Mouse (Mus musculus) MEL (cell line): ENCODE results near the gene Ugt1a2. TPM values are rescaled to one million over a fixed set of nuclear protein-coding genes. Genes with fewer than 3 reads are reported as not detected.

Experiments
- DNase-seq: peaks from one replicate; pipeline ENCODE4 v3.0.0; 2011; ENCODE audit warnings: low read depth, low spot score
- H3K27ac ChIP-seq: 2 replicates; pipeline ENCODE4 v1.5.1; 2012; ENCODE audit warnings: low read depth, mild to moderate bottlenecking, control low read depth, low read length, moderate library complexity; ENCODE audit not compliant: control insufficient read depth
- H3K27me3 ChIP-seq, 2 experiments: fragments of 150-350 bp in 1 of 2; sonication (generic) in 1 of 2; 2 replicates each; pipeline ENCODE4 v1.6.1; 2012; ENCODE audit warnings: low read length in 2 of 2, mild to moderate bottlenecking in 2 of 2, improper control_type of control experiment in 1 of 2, moderate library complexity in 1 of 2; ENCODE audit not compliant: insufficient read depth in 2 of 2, control insufficient read depth in 1 of 2
- H3K36me3 ChIP-seq, 2 experiments: 2 replicates each; pipeline ENCODE4 v1.6.1; 2012 to 2014; ENCODE audit warnings: low read length in 2 of 2, improper control_type of control experiment in 1 of 2, inconsistent platforms in 1 of 2, mild to moderate bottlenecking in 1 of 2; ENCODE audit not compliant: insufficient read depth in 2 of 2, control insufficient read depth in 1 of 2
- H3K4me1 ChIP-seq, 2 experiments: fragments of 150-350 bp in 1 of 2; sonication (generic) in 1 of 2; 2 replicates each; pipeline ENCODE4 v1.6.1; 2012; ENCODE audit warnings: low read length in 2 of 2, improper control_type of control experiment in 1 of 2, mild to moderate bottlenecking in 1 of 2; ENCODE audit not compliant: insufficient read depth in 2 of 2, control insufficient read depth in 1 of 2
- H3K4me3 ChIP-seq, 2 experiments: fragments of 150-350 bp in 1 of 2; sonication (generic) in 1 of 2; 2 replicates each; pipeline ENCODE4 v1.5.1; 2012; ENCODE audit warnings: low read depth in 2 of 2, low read length in 2 of 2, mild to moderate bottlenecking in 2 of 2, moderate library complexity in 2 of 2, control low read depth in 1 of 2, improper control_type of control experiment in 1 of 2; ENCODE audit not compliant: control insufficient read depth in 1 of 2, insufficient read depth in 1 of 2
- H3K79me2 ChIP-seq: 2 replicates; pipeline ENCODE4 v1.6.1; 2012; ENCODE audit warnings: mild to moderate bottlenecking, low read length, moderate library complexity; ENCODE audit not compliant: control insufficient read depth, poor library complexity, insufficient read depth
- H3K9ac ChIP-seq: 2 replicates; pipeline ENCODE4 v1.6.1; 2012; ENCODE audit warnings: low read depth, mild to moderate bottlenecking, control low read depth, low read length, moderate library complexity; ENCODE audit not compliant: control insufficient read depth, poor library complexity, severe bottlenecking
- H3K9me3 ChIP-seq: fragments of 150-350 bp; sonication (generic); replicated peaks from 2 replicates; pipeline ENCODE4 v1.6.1; 2012; ENCODE audit warnings: mild to moderate bottlenecking, low read length, improper control_type of control experiment, moderate library complexity; ENCODE audit not compliant: insufficient read depth
- CTCF ChIP-seq, 3 experiments: IDR thresholded peaks in 2 of 3; conservative IDR thresholded peaks in 1 of 3; 2 replicates each; pipeline ENCODE4 v1.5.1; 2011 to 2012; ENCODE audit warnings: low read length in 3 of 3, low read depth in 2 of 3, mild to moderate bottlenecking in 2 of 3, improper control_type of control experiment in 1 of 3, inconsistent platforms in 1 of 3, mixed read lengths in 1 of 3, moderate library complexity in 1 of 3; ENCODE audit not compliant: control insufficient read depth in 1 of 3, insufficient read depth in 1 of 3, poor library complexity in 1 of 3, severe bottlenecking in 1 of 3
- EP300 ChIP-seq, 2 experiments: IDR thresholded peaks; 2 replicates each; pipeline ENCODE4 v1.6.1; 2011; ENCODE audit warnings: improper control_type of control experiment in 2 of 2, low read length in 2 of 2, low read depth in 1 of 2, mild to moderate bottlenecking in 1 of 2
- HCFC1 ChIP-seq: IDR thresholded peaks from 2 replicates; pipeline ENCODE4 v1.6.1; 2012; ENCODE audit warnings: low read depth, mild to moderate bottlenecking, inconsistent platforms, low read length, improper control_type of control experiment, moderate library complexity
- JUND ChIP-seq: IDR thresholded peaks from 2 replicates; pipeline ENCODE4 v1.6.1; 2011; ENCODE audit warnings: low read depth, mild to moderate bottlenecking, improper control_type of control experiment, low read length
- MAFK ChIP-seq: IDR thresholded peaks from 2 replicates; pipeline ENCODE4 v1.6.1; 2011; ENCODE audit warnings: low read depth, mild to moderate bottlenecking, low read length, improper control_type of control experiment, borderline replicate concordance
- MAX ChIP-seq: IDR thresholded peaks from 2 replicates; pipeline ENCODE4 v1.6.1; 2011; ENCODE audit warnings: low read length, improper control_type of control experiment
- MAZ ChIP-seq: IDR thresholded peaks from 2 replicates; pipeline ENCODE4 v1.6.1; 2012; ENCODE audit warnings: low read depth, mild to moderate bottlenecking, inconsistent platforms, low read length, improper control_type of control experiment
- MXI1 ChIP-seq: IDR thresholded peaks from 2 replicates; pipeline ENCODE4 v1.6.1; 2011; ENCODE audit warnings: mild to moderate bottlenecking, low read depth, low read length, improper control_type of control experiment
- NELFE ChIP-seq: IDR thresholded peaks from 2 replicates; pipeline ENCODE4 v1.6.1; 2011; ENCODE audit warnings: low read depth, low read length, improper control_type of control experiment
- POLR2AphosphoS5 ChIP-seq: IDR thresholded peaks from 2 replicates; pipeline ENCODE4 v1.6.1; 2012; ENCODE audit warnings: low read depth, borderline replicate concordance, mild to moderate bottlenecking, inconsistent platforms, low read length, moderate library complexity, mixed read lengths
- RAD21 ChIP-seq: IDR thresholded peaks from 2 replicates; pipeline ENCODE4 v1.6.1; 2011; ENCODE audit warnings: mild to moderate bottlenecking, low read depth, low read length, improper control_type of control experiment
- SIN3A ChIP-seq: IDR thresholded peaks from 2 replicates; pipeline ENCODE4 v1.6.1; 2012; ENCODE audit warnings: low read length, improper control_type of control experiment, inconsistent platforms
- TAL1 ChIP-seq: IDR thresholded peaks from 2 replicates; pipeline ENCODE4 v1.6.1; 2012; ENCODE audit warnings: mild to moderate bottlenecking, inconsistent platforms, low read length, moderate library complexity, mixed read lengths
- TBP ChIP-seq: IDR thresholded peaks from 2 replicates; pipeline ENCODE4 v1.8.0; 2011; ENCODE audit warnings: low read depth, low read length, improper control_type of control experiment
- TCF12 ChIP-seq: IDR thresholded peaks from 2 replicates; pipeline ENCODE4 v1.6.1; 2014; ENCODE audit warnings: low read depth, mild to moderate bottlenecking, inconsistent platforms, low read length, improper control_type of control experiment, moderate library complexity
- USF1 ChIP-seq: IDR thresholded peaks from 2 replicates; pipeline ENCODE4 v1.6.1; 2014; ENCODE audit warnings: low read depth, mild to moderate bottlenecking, inconsistent platforms, low read length, improper control_type of control experiment, moderate library complexity
- ZKSCAN1 ChIP-seq: IDR thresholded peaks from 2 replicates; pipeline ENCODE4 v1.6.1; 2012; ENCODE audit warnings: low read depth, mild to moderate bottlenecking, inconsistent platforms, low read length, improper control_type of control experiment, moderate library complexity
- ZMIZ1 ChIP-seq: IDR thresholded peaks from 2 replicates; pipeline ENCODE4 v1.6.1; 2012; ENCODE audit warnings: low read depth, mild to moderate bottlenecking, inconsistent platforms, low read length, improper control_type of control experiment, moderate library complexity
- polyA plus RNA-seq, 2 experiments: library from polyadenylated mRNA; stranded (reverse) in 1 of 2; unstranded in 1 of 2; fragments of >175 nt in 1 of 2; fragments of >200 nt in 1 of 2; gene quantifications; 2 replicates each; pipeline versions ENCODE4 v1.2.1 to v1.2.4; 2012; ENCODE audit warnings: low replicate concordance in 2 of 2, low read depth in 1 of 2; ENCODE audit not compliant: insufficient read length in 2 of 2, insufficient read depth in 1 of 2, missing spikeins in 1 of 2
- total RNA-seq: library from RNA; depleted of rRNA; stranded (reverse); fragments of 300-350 nt; gene quantifications from 2 replicates; pipeline ENCODE4 v1.2.3, GENCODE M21; 2012

Gene Ugt1a2
- total and polyA plus RNA-seq, 3 experiments: not detected

DNA sequence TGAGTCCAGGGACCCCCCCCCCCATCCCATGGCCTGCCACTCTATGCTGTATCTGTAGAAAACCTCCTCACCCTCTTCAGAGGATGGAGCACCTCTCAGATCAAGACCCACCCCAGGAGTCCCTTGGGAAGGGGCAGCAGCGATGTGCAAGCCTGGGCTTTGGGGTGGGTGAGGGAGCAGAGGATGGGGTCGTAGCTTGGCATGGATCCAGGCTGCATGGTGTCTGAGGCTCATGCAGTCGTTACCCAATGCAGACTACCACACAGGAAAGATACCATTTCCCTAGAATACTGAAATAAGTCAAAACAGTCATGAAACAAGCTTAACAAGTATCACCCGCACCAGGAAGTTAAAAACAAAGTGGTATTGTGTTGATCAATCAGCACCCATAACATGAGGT lies 48.3 kb downstream of the Ugt1a2 start:
- Histone ChIP-seq H3K27me3 (no peaks in the 10 kb centered on the region), H3K9ac (no peak overlapping the region), H3K27ac (no peak overlapping the region), H3K9me3 (no peaks in the 10 kb centered on the region), H3K36me3 (no peaks in the 10 kb centered on the region), H3K4me1 (0 out of 4 replicates have a peak, but pooled peaks cover 0 to 3% of the 10 kb centered on the region in 2 experiments), H3K4me3 (no peak overlapping the region), H3K79me2 (no peaks in the 10 kb centered on the region)
- TF ChIP-seq NELFE (no peak), MAZ (no peak), EP300 (IDR thresholded peaks at IDR 0.05; ENCODE audit: low read depth in 1 of 2, low read length in 2 of 2) (no peak), TAL1 (no peak), ZKSCAN1 (no peak), MXI1 (no peak)
- DNase-seq: no peak

DNA sequence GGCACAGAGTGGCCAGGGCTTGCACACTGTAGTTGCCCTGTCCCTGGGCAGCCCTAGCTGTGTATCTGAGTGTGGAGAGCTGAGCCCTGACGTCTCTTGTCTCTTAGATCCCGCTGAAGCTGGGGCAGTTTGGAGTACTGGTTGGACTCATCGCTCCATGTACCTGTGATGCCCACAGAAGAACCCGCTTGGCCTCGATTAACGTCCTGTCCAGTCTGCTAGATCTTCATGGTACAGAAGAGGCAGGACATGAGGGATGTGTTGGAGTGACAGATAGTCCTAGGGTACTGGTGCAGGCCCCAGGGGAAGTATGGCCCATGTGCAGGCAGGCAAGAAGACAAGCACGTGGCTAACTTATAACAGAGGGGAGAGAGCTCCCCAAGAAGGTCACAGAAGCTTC lies 49.2 kb downstream of the Ugt1a2 start:
- TF ChIP-seq SIN3A (no peak), JUND (no peak), EP300 (IDR thresholded peaks at IDR 0.05; ENCODE audit: low read depth in 1 of 2, low read length in 2 of 2) (no peak), TBP (no peak), TCF12 (no peak), TAL1 (no peak)
- TF ChIP-seq, all 39 proteins: peak for 0
- H3K9me3 ChIP-seq: no peaks in the 10 kb centered on the region
- no peaks in the 10 kb centered on the region for H3K36me3 ChIP-seq
- no peak overlapping the region for H3K4me3 ChIP-seq
- H3K9ac ChIP-seq: no peak overlapping the region
- H3K79me2 ChIP-seq: no peaks in the 10 kb centered on the region
- no peak overlapping the region for H3K27ac ChIP-seq
- H3K27me3 ChIP-seq: no peaks in the 10 kb centered on the region
- H3K4me1 ChIP-seq: 0 out of 4 replicates have a peak, but pooled peaks cover 0 to 3% of the 10 kb centered on the region in 2 experiments
- no peak for DNase-seq

DNA sequence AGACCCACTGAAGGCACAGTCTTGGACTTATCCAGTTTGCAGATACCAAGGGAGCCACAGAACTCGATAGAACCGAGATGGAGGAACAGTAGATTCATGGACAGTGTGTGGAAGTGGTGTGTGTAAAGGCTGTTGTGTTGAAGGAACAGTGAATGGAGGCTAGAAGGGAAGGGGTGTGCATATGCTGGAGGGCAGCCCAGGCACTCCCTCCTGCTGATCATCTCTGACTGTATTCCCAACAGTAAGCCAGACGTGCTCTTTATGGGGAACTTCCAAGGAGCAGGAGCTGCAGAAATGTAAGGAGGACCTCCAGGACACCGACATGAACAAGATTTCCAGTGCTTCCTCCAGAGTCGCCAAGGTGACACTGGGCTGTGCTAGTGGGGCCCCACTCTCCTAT lies 49.6 kb downstream of the Ugt1a2 start:
- Histone ChIP-seq H3K9ac (no peak overlapping the region), H3K9me3 (no peaks in the 10 kb centered on the region), H3K79me2 (no peaks in the 10 kb centered on the region), H3K27ac (no peak overlapping the region)
- DNase-seq: no peak
- no peak for TF ChIP-seq HCFC1
- no peak for TF ChIP-seq MXI1
- no peak for TF ChIP-seq SIN3A
- TF ChIP-seq TAL1: no peak
- TF ChIP-seq MAFK: no peak
- no peak for TF ChIP-seq MAX
- no peak for TF ChIP-seq POLR2AphosphoS5
- TF ChIP-seq RAD21: no peak
- TF ChIP-seq USF1: no peak
- TF ChIP-seq CTCF (IDR thresholded peaks at IDR 0.05 in 2 of 3, conservative IDR thresholded peaks at IDR 0.05 in 1 of 3; ENCODE audit: control insufficient read depth in 1 of 3, insufficient read depth in 1 of 3, low read depth in 2 of 3, low read length in 3 of 3, poor library complexity in 1 of 3, severe bottlenecking in 1 of 3): no peak
- TF ChIP-seq MAZ: no peak
- no peak for TF ChIP-seq ZMIZ1
- TF ChIP-seq, all 39 proteins: peak for 0
- Histone ChIP-seq H3K36me3 (no peaks in the 10 kb centered on the region), H3K27me3 (no peaks in the 10 kb centered on the region), H3K4me3 (no peak overlapping the region), H3K4me1 (0 out of 4 replicates have a peak, but pooled peaks cover 0 to 3% of the 10 kb centered on the region in 2 experiments)
